Mouse (Mus musculus) ES-Bruce4 (cell line): ENCODE measurements at regions not wholly inside any gene's neighbourhood (a gene's known extent, or its start where the extent isn't known, plus 50 kb on each side); places are given as distances from the start of the nearest gene placed in this dataset.

Experiments
- CTCF ChIP-seq: IDR thresholded peaks from one replicate; pipeline ENCODE4 v1.8.1; 2011; ENCODE audit warnings: low read depth, low read length
- EP300 ChIP-seq: IDR thresholded peaks from 2 replicates; pipeline ENCODE4 v1.6.1; 2011; ENCODE audit warnings: low read depth, low read length; ENCODE audit not compliant: insufficient read depth
- POLR2A ChIP-seq: IDR thresholded peaks from one replicate; pipeline ENCODE4 v1.8.1; 2011; ENCODE audit warnings: low read length; ENCODE audit not compliant: insufficient read depth

DNA sequence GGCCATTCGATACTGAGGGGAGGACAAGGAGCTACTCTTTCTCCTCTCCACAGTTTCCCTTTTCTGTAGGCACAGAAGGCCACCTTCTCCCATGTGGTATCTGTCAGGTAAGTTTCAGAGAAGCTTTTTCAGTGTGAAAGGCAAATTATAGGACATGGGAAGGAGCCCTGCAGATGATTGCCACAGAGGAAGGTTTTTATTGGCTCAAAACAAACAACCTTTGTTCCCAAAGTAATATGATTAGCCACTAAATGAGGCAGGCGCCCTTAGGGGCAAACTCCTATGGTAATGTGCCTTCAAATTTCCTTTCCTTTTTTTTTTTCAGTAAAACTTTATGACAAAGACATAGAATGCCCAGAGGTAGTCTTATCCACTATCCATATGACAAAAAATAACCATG is 256.5 kb downstream of the Sox11 start:
- no peak for TF ChIP-seq CTCF
- no peak for TF ChIP-seq EP300
- TF ChIP-seq POLR2A = no peak
